ENCODE assay signal across 22 mouse cellular contexts in the genomic region with DNA sequence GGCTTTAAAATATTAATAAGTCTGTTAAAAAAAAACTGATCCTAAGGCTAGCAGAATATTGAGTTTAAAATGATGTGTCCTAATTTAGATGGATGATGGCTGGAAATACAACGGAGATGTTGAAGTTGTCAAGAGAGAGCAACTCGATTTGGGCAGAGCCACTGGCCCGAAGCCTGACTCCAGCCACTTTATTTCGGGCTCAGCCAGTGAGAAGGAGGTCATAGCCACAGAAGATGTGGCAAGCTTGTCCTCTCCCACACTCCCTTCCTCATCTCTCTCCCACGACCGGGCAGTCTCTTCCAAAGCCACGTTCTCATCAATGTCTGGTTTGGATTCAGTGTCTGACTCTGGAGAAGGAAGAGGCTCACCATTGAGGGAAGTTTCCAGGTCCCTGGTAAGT.
A peak's percentile ranks its signal among the peaks of the same experiment; 100 is the strongest.
DNase-seq lines count a peak whose midpoint lies in the region; ATAC-seq and TF ChIP-seq lines count a peak whose summit lies in the region.
"Had no signal": no experiment of that assay in that cellular context is flagged by ENCODE, and none has a peak within 500 bp of the region (broad histone marks: within the 10 kb centered on the region; RNA-seq: fewer than 3 reads in every experiment).

No protein-coding gene starts in this region.

- H3K4me1 ChIP-seq in heart, adult 2 months (ENCODE audit: control insufficient read depth, insufficient read depth, low read length) = peaks cover 5% of the 10 kb centered on the region
- peaks cover 18% of the 10 kb centered on the region for H3K4me1 ChIP-seq in heart, embryonic 15.5 days (replicated peaks)
- H3K4me1 ChIP-seq in kidney, embryonic 16.5 days (ENCODE audit: insufficient read depth, low read length) = 0 out of 2 replicates have a peak, but pooled peaks cover 10% of the 10 kb centered on the region
- H3K4me1 ChIP-seq: forebrain, embryonic 13.5 days; hindbrain, embryonic 15.5 days had no signal

- TF ChIP-seq CTCF in heart, adult 2 months (IDR thresholded peaks at IDR 0.05) = no peak

- WGBS in heart, adult 2 months = 54% methylated on average over 7 of the region's 7 CpGs
- 42% methylated on average over 7 of the region's 7 CpGs for WGBS in heart, embryonic 15.5 days
- WGBS in kidney, embryonic 16.5 days = 42% methylated on average over 7 of the region's 7 CpGs

- no peaks in the 10 kb centered on the region for H3K9me3 ChIP-seq in heart, embryonic 15.5 days (replicated peaks)
- H3K9me3 ChIP-seq in kidney, embryonic 16.5 days (ENCODE audit: low read length) = no peaks in the 10 kb centered on the region
- H3K9me3 ChIP-seq: embryonic facial prominence, embryonic 10.5 days; forebrain, embryonic 13.5 days; hindbrain, embryonic 15.5 days had no signal

- no peaks in the 10 kb centered on the region for H3K27me3 ChIP-seq in heart, adult 2 months (ENCODE audit: control insufficient read depth, insufficient read depth, low read length)
- no peaks in the 10 kb centered on the region for H3K27me3 ChIP-seq in heart, embryonic 15.5 days
- H3K27me3 ChIP-seq in kidney, embryonic 16.5 days (ENCODE audit: insufficient read depth, low read length) = no peaks in the 10 kb centered on the region
- H3K27me3 ChIP-seq: forebrain, embryonic 13.5 days; hindbrain, embryonic 15.5 days had no signal

- intact Hi-C loops in heart, adult 2 months (cut with DNase I) = loop anchor here (5.0 kb wide), 1 partner anchor 120 kb away; no protein-coding TSS in a partner anchor
- intact Hi-C loops in heart, postnatal 36 days (cut with DNase I) = loop anchor here (2.0 kb wide), 1 partner anchor 21 kb away; no protein-coding TSS in a partner anchor

- TF ChIP-seq POLR2A in heart, adult 2 months (IDR thresholded peaks at IDR 0.05; ENCODE audit: insufficient read depth, low read depth, low read length) = no peak

- DNase-seq in frontal cortex, adult 2 months (ENCODE audit: extremely low spot score in 1 of 2, low spot score in 1 of 2) = no peak
- peak in 1 of 2 experiments; percentile 35 for DNase-seq in heart, adult 2 months
- DNase-seq in heart, postnatal 36 days = no peak
- DNase-seq in heart, adult 8-10 months (ENCODE audit: low spot score) = no peak
- no peak for DNase-seq in kidney, adult 18-20 months
- DNase-seq: adrenal gland, adult 8-10 months; adrenal gland, postnatal 36 days; B cell, adult 2 months; cerebellum, adult 2 months; cerebellum, postnatal 10 days; forebrain, postnatal 0 days; gastrocnemius, postnatal 14 days; kidney, adult 8-10 months had no signal

- H3K4me3 ChIP-seq in heart, adult 2 months = no peak overlapping the region
- no peak overlapping the region for H3K4me3 ChIP-seq in heart, embryonic 15.5 days
- no peak overlapping the region for H3K4me3 ChIP-seq in kidney, embryonic 16.5 days (ENCODE audit: low read length)
- H3K4me3 ChIP-seq: embryonic facial prominence, embryonic 10.5 days; forebrain, embryonic 13.5 days; hindbrain, embryonic 15.5 days had no signal

- H3K79me2 ChIP-seq in heart, adult 2 months (replicated peaks; ENCODE audit: control insufficient read depth, insufficient read depth, low read length) = no peaks in the 10 kb centered on the region; the same call in 1 of the 2 replicates

- peaks cover 70% of the 10 kb centered on the region for H3K36me3 ChIP-seq in heart, adult 2 months (ENCODE audit: control insufficient read depth, insufficient read depth, low read length)
- peaks cover 54% of the 10 kb centered on the region for H3K36me3 ChIP-seq in heart, embryonic 15.5 days
- no peaks in the 10 kb centered on the region for H3K36me3 ChIP-seq in kidney, embryonic 16.5 days (ENCODE audit: insufficient read depth, low read length)
- H3K36me3 ChIP-seq: embryonic facial prominence, embryonic 10.5 days; G1E; hindbrain, embryonic 15.5 days had no signal

- ATAC-seq in frontal cortex, adult (ENCODE audit: low TSS enrichment) = peak; percentile 58
- ATAC-seq in heart, embryonic 15.5 days (replicated peaks; ENCODE audit: insufficient number of reproducible peaks, insufficient read depth, low FRiP score, low read depth) = no peak
- ATAC-seq in kidney, embryonic 16.5 days (ENCODE audit: low FRiP score, low TSS enrichment) = 0 out of 2 replicates have a peak, but pooled peaks have one; percentile 15
- ATAC-seq: CD4-positive, CD25-positive, alpha-beta regulatory T cell, adult 4 months; forebrain, embryonic 13.5 days; forebrain, postnatal 0 days; intestine, embryonic 16.5 days had no signal

- peak overlapping the region; percentile 20; the same call in 1 of the 2 replicates for H3K27ac ChIP-seq in heart, adult 2 months
- H3K27ac ChIP-seq in heart, embryonic 15.5 days = 0 out of 2 replicates have a peak overlapping the region, but pooled peaks have one; percentile 33
- no peak overlapping the region for H3K27ac ChIP-seq in kidney, embryonic 16.5 days (ENCODE audit: low read length)
- H3K27ac ChIP-seq: embryonic facial prominence, embryonic 10.5 days; forebrain, embryonic 13.5 days; hindbrain, embryonic 15.5 days had no signal

- no peak overlapping the region for H3K9ac ChIP-seq in heart, adult 2 months (ENCODE audit: low read depth, low read length)
- H3K9ac ChIP-seq in heart, embryonic 15.5 days = no peak overlapping the region
- no peak overlapping the region for H3K9ac ChIP-seq in kidney, embryonic 16.5 days (replicated peaks; ENCODE audit: low read length)
- H3K9ac ChIP-seq: forebrain, embryonic 13.5 days; forebrain, postnatal 0 days; hindbrain, embryonic 15.5 days had no signal

- TF ChIP-seq EP300 in heart, adult 2 months (IDR thresholded peaks at IDR 0.05; ENCODE audit: insufficient read depth, low read depth, low read length) = no peak

- H3K4me2 ChIP-seq in heart, embryonic 15.5 days = no peak overlapping the region
- no peak overlapping the region for H3K4me2 ChIP-seq in kidney, embryonic 16.5 days (replicated peaks; ENCODE audit: low read depth, low read length)
- H3K4me2 ChIP-seq: forebrain, embryonic 13.5 days; hindbrain, embryonic 15.5 days had no signal
